Mouse (Mus musculus): Measurements from ENCODE around the gene Sdcbp2. TPM values are rescaled to one million over a fixed set of nuclear protein-coding genes. Genes with fewer than 3 reads are reported as not detected.

Sdcbp2 gene
- polyA plus RNA-seq, 1 experiment, result 0.41 TPM

GRCm38 (mm10) chr2:151623776-151624175, 51.4 kb downstream of the Sdcbp2 start:
- no peak overlapping the region for H3K4me3 ChIP-seq
- no peaks in the 10 kb centered on the region for H3K79me2 ChIP-seq (ENCODE audit: control insufficient read depth, insufficient read depth)
- H3K36me3 ChIP-seq (ENCODE audit: control insufficient read depth, insufficient read depth), result no peaks in the 10 kb centered on the region
- H3K4me2 ChIP-seq (ENCODE audit: low read depth), result no peak overlapping the region
- peaks cover 26% of the 10 kb centered on the region for H3K27me3 ChIP-seq (ENCODE audit: control insufficient read depth, insufficient read depth, insufficient read length)
- H3ac ChIP-seq (ENCODE audit: control insufficient read depth, insufficient read length), result no peak overlapping the region
- no peak for TF ChIP-seq USF1 (IDR thresholded peaks at IDR 0.05; ENCODE audit: low read depth)
- no peak for TF ChIP-seq MYOG (IDR thresholded peaks at IDR 0.05; ENCODE audit: control insufficient read depth in 1 of 3, insufficient read depth in 1 of 3, insufficient read length in 2 of 3, low read depth in 2 of 3)
- no peak for TF ChIP-seq POLR2AphosphoS2 (IDR thresholded peaks at IDR 0.05; ENCODE audit: insufficient read length, low read depth)
- no peak for TF ChIP-seq TCF12 (IDR thresholded peaks at IDR 0.05; ENCODE audit: insufficient read depth, poor library complexity, severe bottlenecking)
- TF ChIP-seq POLR2A (IDR thresholded peaks at IDR 0.05; ENCODE audit: insufficient read length, low read depth), result no peak
- no peak for TF ChIP-seq REST (IDR thresholded peaks at IDR 0.05; ENCODE audit: insufficient read depth, insufficient read length)
- no peak for TF ChIP-seq TCF3 (IDR thresholded peaks at IDR 0.05; ENCODE audit: insufficient read length, low read depth)
- no peak for TF ChIP-seq CEBPB (IDR thresholded peaks at IDR 0.05; ENCODE audit: insufficient read depth, poor library complexity, severe bottlenecking)
- TF ChIP-seq MAX (IDR thresholded peaks at IDR 0.05; ENCODE audit: low read depth), result no peak
- TF ChIP-seq SRF (IDR thresholded peaks at IDR 0.05; ENCODE audit: control insufficient read depth, insufficient read length, low read depth), result no peak
- TF ChIP-seq MYOD1 (IDR thresholded peaks at IDR 0.05; ENCODE audit: control insufficient read depth in 1 of 3, insufficient read length in 2 of 3, low read depth in 2 of 3), result no peak
- TF ChIP-seq E2F4 (IDR thresholded peaks at IDR 0.05; ENCODE audit: insufficient read depth), result no peak

GRCm38 (mm10) chr2:151626296-151626695, 53.9 kb downstream of the Sdcbp2 start:
- Histone ChIP-seq H3K27me3 (ENCODE audit: control insufficient read depth, insufficient read depth, insufficient read length) (peaks cover 44% of the 10 kb centered on the region), H3K36me3 (ENCODE audit: control insufficient read depth, insufficient read depth) (no peaks in the 10 kb centered on the region), H3K79me2 (ENCODE audit: control insufficient read depth, insufficient read depth) (no peaks in the 10 kb centered on the region), H3K4me2 (ENCODE audit: low read depth) (no peak overlapping the region), H3K4me3 (no peak overlapping the region), H3ac (ENCODE audit: control insufficient read depth, insufficient read length) (no peak overlapping the region)
- TF ChIP-seq MYOG (IDR thresholded peaks at IDR 0.05; ENCODE audit: control insufficient read depth in 1 of 3, insufficient read depth in 1 of 3, insufficient read length in 2 of 3, low read depth in 2 of 3) (no peak), E2F4 (IDR thresholded peaks at IDR 0.05; ENCODE audit: insufficient read depth) (no peak), CEBPB (IDR thresholded peaks at IDR 0.05; ENCODE audit: insufficient read depth, poor library complexity, severe bottlenecking) (no peak), SRF (IDR thresholded peaks at IDR 0.05; ENCODE audit: control insufficient read depth, insufficient read length, low read depth) (no peak), TCF12 (IDR thresholded peaks at IDR 0.05; ENCODE audit: insufficient read depth, poor library complexity, severe bottlenecking) (no peak), MAX (IDR thresholded peaks at IDR 0.05; ENCODE audit: low read depth) (no peak)

GRCm38 (mm10) chr2:151628011-151628410, 55.6 kb downstream of the Sdcbp2 start:
- Histone ChIP-seq H3K36me3 (ENCODE audit: control insufficient read depth, insufficient read depth) (no peaks in the 10 kb centered on the region), H3K4me3 (no peak overlapping the region), H3K27me3 (ENCODE audit: control insufficient read depth, insufficient read depth, insufficient read length) (peaks cover 43% of the 10 kb centered on the region), H3K79me2 (ENCODE audit: control insufficient read depth, insufficient read depth) (no peaks in the 10 kb centered on the region), H3K4me2 (ENCODE audit: low read depth) (no peak overlapping the region), H3ac (ENCODE audit: control insufficient read depth, insufficient read length) (no peak overlapping the region)
- TF ChIP-seq SRF (IDR thresholded peaks at IDR 0.05; ENCODE audit: control insufficient read depth, insufficient read length, low read depth) (no peak), POLR2A (IDR thresholded peaks at IDR 0.05; ENCODE audit: insufficient read length, low read depth) (no peak), MAX (IDR thresholded peaks at IDR 0.05; ENCODE audit: low read depth) (no peak), E2F4 (IDR thresholded peaks at IDR 0.05; ENCODE audit: insufficient read depth) (no peak), TCF3 (IDR thresholded peaks at IDR 0.05; ENCODE audit: insufficient read length, low read depth) (no peak), CEBPB (IDR thresholded peaks at IDR 0.05; ENCODE audit: insufficient read depth, poor library complexity, severe bottlenecking) (no peak), MYOG (IDR thresholded peaks at IDR 0.05; ENCODE audit: control insufficient read depth in 1 of 3, insufficient read depth in 1 of 3, insufficient read length in 2 of 3, low read depth in 2 of 3) (no peak), TCF12 (IDR thresholded peaks at IDR 0.05; ENCODE audit: insufficient read depth, poor library complexity, severe bottlenecking) (no peak), POLR2AphosphoS2 (IDR thresholded peaks at IDR 0.05; ENCODE audit: insufficient read length, low read depth) (no peak), MYOD1 (IDR thresholded peaks at IDR 0.05; ENCODE audit: control insufficient read depth in 1 of 3, insufficient read length in 2 of 3, low read depth in 2 of 3) (no peak)

DNA sequence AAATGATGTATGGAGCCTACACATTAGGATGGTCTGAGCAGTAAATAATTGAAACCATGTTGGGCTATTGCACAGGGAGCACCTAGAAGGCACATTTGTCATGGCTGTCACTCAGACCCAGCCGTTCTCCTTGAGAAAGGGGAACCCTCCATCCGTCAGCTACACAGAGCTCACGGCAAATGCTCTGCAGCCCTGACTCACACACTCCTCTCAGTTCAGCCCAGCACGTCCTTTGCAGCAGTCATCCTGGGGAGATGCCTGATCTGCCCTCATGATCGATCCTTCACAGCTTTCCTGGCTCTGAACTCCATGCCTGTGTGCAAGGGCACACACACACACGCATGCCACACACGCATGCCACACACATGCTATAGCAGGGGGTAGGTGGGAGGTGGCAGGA, 56.9 kb downstream of the Sdcbp2 start:
- no peak for TF ChIP-seq POLR2A (IDR thresholded peaks at IDR 0.05; ENCODE audit: insufficient read length, low read depth)
- no peak for TF ChIP-seq MAX (IDR thresholded peaks at IDR 0.05; ENCODE audit: low read depth)
- no peak for TF ChIP-seq E2F4 (IDR thresholded peaks at IDR 0.05; ENCODE audit: insufficient read depth)
- TF ChIP-seq TCF3 (IDR thresholded peaks at IDR 0.05; ENCODE audit: insufficient read length, low read depth), result no peak
- TF ChIP-seq MYOG (IDR thresholded peaks at IDR 0.05; ENCODE audit: control insufficient read depth in 1 of 3, insufficient read depth in 1 of 3, insufficient read length in 2 of 3, low read depth in 2 of 3), result no peak
- TF ChIP-seq CEBPB (IDR thresholded peaks at IDR 0.05; ENCODE audit: insufficient read depth, poor library complexity, severe bottlenecking), result no peak
- no peak for TF ChIP-seq USF1 (IDR thresholded peaks at IDR 0.05; ENCODE audit: low read depth)
- no peak for TF ChIP-seq MYOD1 (IDR thresholded peaks at IDR 0.05; ENCODE audit: control insufficient read depth in 1 of 3, insufficient read length in 2 of 3, low read depth in 2 of 3)
- no peak for TF ChIP-seq SRF (IDR thresholded peaks at IDR 0.05; ENCODE audit: control insufficient read depth, insufficient read length, low read depth)
- TF ChIP-seq REST (IDR thresholded peaks at IDR 0.05; ENCODE audit: insufficient read depth, insufficient read length), result no peak
- TF ChIP-seq POLR2AphosphoS2 (IDR thresholded peaks at IDR 0.05; ENCODE audit: insufficient read length, low read depth), result no peak
- no peak for TF ChIP-seq TCF12 (IDR thresholded peaks at IDR 0.05; ENCODE audit: insufficient read depth, poor library complexity, severe bottlenecking)
- Histone ChIP-seq H3K79me2 (ENCODE audit: control insufficient read depth, insufficient read depth) (no peaks in the 10 kb centered on the region), H3K4me2 (ENCODE audit: low read depth) (no peak overlapping the region), H3K4me3 (no peak overlapping the region), H3ac (ENCODE audit: control insufficient read depth, insufficient read length) (no peak overlapping the region), H3K36me3 (ENCODE audit: control insufficient read depth, insufficient read depth) (no peaks in the 10 kb centered on the region), H3K27me3 (ENCODE audit: control insufficient read depth, insufficient read depth, insufficient read length) (peaks cover 41% of the 10 kb centered on the region)

Data from myocyte (in vitro differentiated cells).